Mouse (Mus musculus): ENCODE measurements at regions not wholly inside any gene's neighbourhood (a gene's known extent, or its start where the extent isn't known, plus 50 kb on each side); places are given as distances from the start of the nearest gene placed in this dataset.

DNA sequence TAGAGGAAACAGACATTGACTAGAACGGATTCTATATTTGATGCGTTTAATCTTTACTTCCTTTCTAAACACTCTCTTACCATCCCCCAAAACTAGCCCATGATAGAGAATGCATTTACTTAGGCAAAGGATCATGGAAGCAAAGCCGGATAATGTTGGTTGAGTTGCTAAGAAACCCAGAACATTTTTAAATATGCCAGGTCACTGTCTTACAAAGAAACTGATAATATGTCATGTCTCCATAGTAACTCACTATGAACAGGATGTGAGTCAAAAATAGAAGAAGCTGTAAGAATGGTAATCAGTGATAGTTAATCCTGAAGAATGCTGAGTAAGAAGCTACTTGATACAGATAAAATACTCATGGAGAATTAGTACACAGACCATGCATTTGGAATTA, 405.0 kb upstream of the Gm21961 start:
- H3K27me3 ChIP-seq (replicated peaks; ENCODE audit: control insufficient read depth, insufficient read depth, low read length), result no peaks in the 10 kb centered on the region
- no peaks in the 10 kb centered on the region for H3K4me1 ChIP-seq (replicated peaks; ENCODE audit: control insufficient read depth, insufficient read depth, low read length)
- H3K27ac ChIP-seq (ENCODE audit: low read depth), result no peak overlapping the region
- ATAC-seq (replicated peaks; ENCODE audit: low FRiP score, low TSS enrichment, low read depth), result no peak
- no peak overlapping the region for H3K4me2 ChIP-seq (ENCODE audit: low read length)
- H3K36me3 ChIP-seq (ENCODE audit: control insufficient read depth, insufficient read depth, low read length), result no peaks in the 10 kb centered on the region
- no peaks in the 10 kb centered on the region for H3K9me3 ChIP-seq (ENCODE audit: control insufficient read depth, low read length)
- WGBS, result 77% methylated on average over 3 of the region's 3 CpGs
- no peak for DNase-seq (ENCODE audit: low spot score)
- H3K9ac ChIP-seq (ENCODE audit: low read length), result no peak overlapping the region
- no peak overlapping the region for H3K4me3 ChIP-seq (ENCODE audit: low read depth, low read length)
